Mouse (Mus musculus): Measurements from ENCODE around the gene Krt39.

- TF ChIP-seq CTCF (IDR thresholded peaks at IDR 0.05; ENCODE audit: low read depth) (no peak), EP300 (IDR thresholded peaks at IDR 0.05; ENCODE audit: low read depth) (no peak)
These were observed 26.4 kb downstream of the Krt39 start for GRCm38 (mm10) chr11:99494741-99495140.

Measured in heart, postnatal 0 days (tissue).